Mouse (Mus musculus): ENCODE results near the gene Dnah12. TPM values are rescaled to one million over a fixed set of nuclear protein-coding genes. Genes with fewer than 3 reads are reported as not detected.

Dnah12 gene
- 0.41 to 1.4 TPM (median 0.59 TPM) in 4 replicates for total RNA-seq (2023)

DNA sequence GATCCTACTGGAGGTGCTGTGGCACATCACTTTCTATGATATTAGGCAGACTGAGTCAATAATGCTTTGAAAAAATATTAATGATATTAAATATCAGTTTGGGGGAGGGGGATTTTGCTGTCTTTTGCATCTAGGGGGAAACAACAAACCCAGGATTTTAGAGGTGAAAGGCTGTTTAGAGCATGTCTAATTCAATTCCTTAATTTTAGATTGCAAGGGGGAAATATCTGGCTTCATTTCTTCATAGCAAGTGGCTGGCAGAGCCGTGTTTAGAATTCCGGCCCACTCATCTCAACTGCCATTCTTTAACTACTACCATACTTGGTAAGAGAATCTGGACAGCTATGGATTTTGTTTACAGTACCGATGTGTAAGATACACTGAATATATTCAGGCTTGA, at the start of gene Dnah12:
Dnah12 (plus strand) TSS at position 301 of the 400 bp plus-strand sequence.

DNA sequence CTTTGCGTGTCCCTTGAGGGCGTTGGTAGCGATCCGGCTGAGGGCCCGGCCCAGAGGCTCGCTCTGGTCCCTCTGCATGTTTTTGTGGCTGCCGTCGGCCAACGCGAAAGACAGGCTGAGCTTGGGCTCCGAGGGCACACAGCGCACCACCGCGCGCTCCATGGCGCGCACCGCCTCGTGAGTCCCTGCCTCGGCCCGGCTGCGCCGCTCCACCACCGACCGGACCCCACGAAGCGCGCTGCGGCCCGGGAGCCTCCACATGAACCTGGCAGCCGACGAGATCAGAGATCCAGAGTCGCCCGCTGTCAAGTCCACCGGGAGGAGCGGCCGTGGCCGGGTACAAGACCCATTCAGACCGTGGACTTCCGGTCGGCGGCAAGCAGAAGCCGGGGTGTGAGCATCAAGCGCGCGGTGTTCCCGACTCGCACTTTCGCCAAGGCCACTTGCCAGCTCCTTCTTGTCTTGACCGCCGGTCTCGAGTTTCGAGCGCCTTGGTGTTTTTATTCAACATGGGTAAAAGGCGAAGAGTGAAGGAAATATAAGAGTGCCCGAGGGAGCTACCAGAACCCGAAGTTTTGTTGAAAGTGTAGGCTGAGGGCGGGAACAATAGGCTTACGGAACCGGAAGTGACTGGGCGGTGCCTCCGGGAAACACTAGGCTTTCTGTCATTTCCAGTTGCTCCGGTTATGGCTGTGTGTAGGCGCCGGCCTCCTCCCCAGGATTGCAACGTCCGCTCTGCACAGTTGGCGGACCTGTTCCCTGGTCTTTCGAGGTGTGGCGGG, 23.6 kb upstream of the Dnah12 start, which contains the start of gene Pde12:
Pde12 (minus strand) TSS at position 592 of the 782 bp plus-strand sequence.

DNA sequence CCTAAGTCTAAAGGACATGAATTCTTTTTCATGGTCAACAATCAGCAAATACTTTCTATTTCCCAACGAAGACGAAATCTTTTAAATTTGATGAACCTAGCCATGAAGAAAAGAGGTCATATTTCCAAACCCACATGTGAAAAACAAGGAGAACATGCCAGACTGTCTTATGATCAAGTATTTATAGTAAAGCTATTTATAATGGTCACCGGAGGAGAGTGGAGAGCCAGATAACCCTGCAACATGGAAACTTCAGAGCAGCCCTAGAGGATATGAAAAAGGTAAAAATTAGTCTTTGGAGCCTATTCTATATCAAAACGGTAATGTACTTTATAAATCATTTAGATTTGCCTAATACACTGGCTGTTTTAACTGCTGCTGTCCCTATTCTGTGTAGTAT, 201.3 kb downstream of the Dnah12 start, which contains the start of gene Asb14:
Asb14 (plus strand) TSS at position 166 of the 400 bp plus-strand sequence.

Other genes with a start within 250 kb of the Dnah12 start
- gene Slmap, start 158.3 kb upstream of the Dnah12 start, total RNA-seq (2023): 77.9 to 83.4 TPM (median 80.0 TPM) in 4 replicates
- gene Dennd6a, start 119.4 kb upstream of the Dnah12 start, total RNA-seq (2023): 54.0 to 59.6 TPM (median 56.5 TPM) in 4 replicates
- 185 to 205 TPM (median 195 TPM) in 4 replicates for gene Arf4, start 55.2 kb upstream of the Dnah12 start, total RNA-seq (2023)
- 9.9 to 11.5 TPM (median 10.8 TPM) in 4 replicates for gene Pde12, start 23.4 kb upstream of the Dnah12 start, total RNA-seq (2023)
- not detected in 4 replicates for gene Asb14, start 201.3 kb downstream of the Dnah12 start, total RNA-seq (2023)